Mouse (Mus musculus) small intestine, adult 2 months (tissue): ENCODE results near the gene Oip5. TPM values are rescaled to one million over a fixed set of nuclear protein-coding genes. Genes with fewer than 3 reads are reported as not detected.

ENCODE experiments used
- H3K27ac ChIP-seq: fragments of 200-500 bp; 2 replicates; pipeline ENCODE4 v1.5.1; 2012; ENCODE audit warnings: low read depth, low read length, control low read depth, inconsistent platforms; ENCODE audit not compliant: insufficient read depth
- H3K27me3 ChIP-seq: fragments of 200-500 bp; 2 replicates; pipeline ENCODE4 v1.6.1; 2012; ENCODE audit warnings: mild to moderate bottlenecking, moderate library complexity, low read length, inconsistent platforms; ENCODE audit not compliant: control insufficient read depth, insufficient read depth
- H3K36me3 ChIP-seq: fragments of 200-500 bp; 2 replicates; pipeline ENCODE4 v1.6.1; 2012; ENCODE audit warnings: mild to moderate bottlenecking, low read length, control low read depth, inconsistent platforms; ENCODE audit not compliant: control insufficient read depth, insufficient read depth
- H3K4me1 ChIP-seq: fragments of 200-500 bp; 2 replicates; pipeline ENCODE4 v1.6.1; 2012; ENCODE audit warnings: low read length, inconsistent platforms, mixed read lengths; ENCODE audit not compliant: control insufficient read depth, insufficient read depth, insufficient read length
- H3K4me3 ChIP-seq: fragments of 200-500 bp; 2 replicates; pipeline ENCODE4 v1.5.1; 2012; ENCODE audit warnings: low read depth, mild to moderate bottlenecking, control low read depth, inconsistent platforms, low read length, moderate library complexity
- CTCF ChIP-seq: fragments of 200-500 bp; IDR thresholded peaks from 2 replicates; pipeline ENCODE4 v1.5.1; 2012; ENCODE audit warnings: low read depth, mild to moderate bottlenecking, control low read depth, inconsistent platforms, low read length, moderate library complexity, mixed read lengths; ENCODE audit not compliant: insufficient replicate concordance, insufficient read length; ENCODE audit errors: extremely low read depth
- POLR2A ChIP-seq: fragments of 200-500 bp; IDR thresholded peaks from 2 replicates; pipeline ENCODE4 v1.6.1; 2012; ENCODE audit warnings: low read depth, mild to moderate bottlenecking, control low read depth, inconsistent platforms, low read length, moderate library complexity
- WGBS: fragments of 180-500 bp; shearing (Covaris S2); methylation state at CpG from one replicate; pipeline ENCODE4 v1.1.7; 2018; 5-methylcytosine and 5-hydroxymethylcytosine counted together
- polyA plus RNA-seq: library from polyadenylated mRNA; depleted of rRNA; stranded (reverse); fragments of >200 nt; gene quantifications from 2 replicates; pipeline ENCODE4 v1.2.3, GENCODE M21; 2012

Oip5 gene
- polyA plus RNA-seq, 1 experiment = 3.7 TPM

- Histone ChIP-seq H3K4me3 (no peak overlapping the region), H3K4me1 (peaks cover 7% of the 10 kb centered on the region; the same call in 1 of the 2 replicates), H3K27me3 (no peaks in the 10 kb centered on the region), H3K36me3 (peaks cover 54% of the 10 kb centered on the region), H3K27ac (no peak overlapping the region)
- TF ChIP-seq POLR2A = no peak
- no peak for TF ChIP-seq CTCF
- 76% methylated on average over 4 of the region's 4 CpGs for WGBS
Observed at GRCm38 (mm10) chr2:119601027-119601426, 17.2 kb downstream of the Oip5 start.

DNA sequence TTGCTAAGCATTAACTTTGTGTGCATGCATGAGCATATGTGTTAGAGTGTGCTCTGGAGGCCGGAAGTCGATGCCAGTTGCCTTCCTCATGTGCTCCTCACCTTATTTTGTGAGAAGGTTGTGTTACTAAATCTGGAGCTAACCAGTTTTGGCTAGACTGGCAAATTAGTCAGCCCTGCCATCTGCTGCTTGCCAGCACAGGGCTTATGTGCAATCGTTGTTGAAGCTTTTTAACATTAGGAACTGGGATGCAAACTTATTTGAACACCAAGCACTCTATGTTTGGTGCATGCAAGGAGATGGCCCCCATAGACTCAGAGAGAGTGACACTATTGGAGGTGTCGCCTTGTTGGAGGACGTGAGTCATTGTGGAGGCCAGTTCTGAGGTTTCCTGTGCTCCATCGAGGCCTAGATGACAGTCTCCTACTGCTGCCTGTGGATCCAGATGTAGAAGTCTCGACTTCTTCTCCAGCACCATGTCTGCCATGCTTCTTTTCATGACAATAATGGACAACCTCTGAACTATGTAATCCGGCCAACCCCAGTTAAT, 21.4 kb downstream of the Oip5 start:
- WGBS = 78% methylated on average over 8 of the region's 8 CpGs
- Histone ChIP-seq H3K4me1 (peaks cover 5% of the 10 kb centered on the region; the same call in 1 of the 2 replicates), H3K4me3 (no peak overlapping the region), H3K27me3 (no peaks in the 10 kb centered on the region), H3K36me3 (peaks cover 34% of the 10 kb centered on the region), H3K27ac (no peak overlapping the region)
- TF ChIP-seq POLR2A (no peak), CTCF (no peak)

DNA sequence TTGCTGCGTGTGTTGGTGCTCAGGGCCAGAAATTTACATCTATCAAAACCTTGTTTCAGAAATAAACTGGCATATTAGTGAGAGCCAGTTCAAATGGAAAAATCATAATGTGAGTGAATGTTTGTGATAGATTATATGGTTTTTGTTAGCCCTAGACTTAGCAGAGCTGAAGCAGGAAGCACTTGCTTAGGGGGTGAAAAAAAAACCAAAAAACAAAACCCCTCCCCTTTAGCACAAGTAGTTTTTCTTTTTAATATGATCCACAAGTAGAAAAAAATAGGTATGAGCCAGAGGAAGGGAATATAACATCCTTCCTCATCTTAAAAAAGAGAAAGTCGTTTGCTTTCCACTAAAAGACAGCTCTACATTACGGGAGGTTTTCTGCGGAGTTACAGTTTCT, 23.0 kb downstream of the Oip5 start:
- H3K4me1 ChIP-seq = no peaks in the 10 kb centered on the region; the same call in 1 of the 2 replicates
- H3K27ac ChIP-seq = no peak overlapping the region
- 27% methylated on average over 4 of the region's 4 CpGs for WGBS
- no peaks in the 10 kb centered on the region for H3K27me3 ChIP-seq
- no peak overlapping the region for H3K4me3 ChIP-seq
- peaks cover 32% of the 10 kb centered on the region for H3K36me3 ChIP-seq
- TF ChIP-seq POLR2A (no peak), CTCF (no peak)

- peaks cover 26% of the 10 kb centered on the region for H3K36me3 ChIP-seq
- H3K4me1 ChIP-seq = no peaks in the 10 kb centered on the region; the same call in 1 of the 2 replicates
- peak overlapping the region; percentile 92 for H3K27ac ChIP-seq
- H3K27me3 ChIP-seq = no peaks in the 10 kb centered on the region
- H3K4me3 ChIP-seq = peak overlapping the region; percentile 75
- TF ChIP-seq CTCF (no peak), POLR2A (peak; percentile 92)
- WGBS = under 1% methylated on average over 61 of the region's 61 CpGs
Observed at GRCm38 (mm10) chr2:119594113-119594981, 23.9 kb downstream of the Oip5 start.

- Histone ChIP-seq H3K4me1 (no peaks in the 10 kb centered on the region; the same call in 1 of the 2 replicates), H3K4me3 (no peak overlapping the region), H3K27me3 (no peaks in the 10 kb centered on the region), H3K27ac (peak overlapping the region; percentile 62), H3K36me3 (peaks cover 24% of the 10 kb centered on the region)
- WGBS = 3% methylated on average over 7 of the region's 7 CpGs
- TF ChIP-seq POLR2A = no peak
- TF ChIP-seq CTCF = no peak
Observed at GRCm38 (mm10) chr2:119593765-119594112, 24.5 kb downstream of the Oip5 start.

DNA sequence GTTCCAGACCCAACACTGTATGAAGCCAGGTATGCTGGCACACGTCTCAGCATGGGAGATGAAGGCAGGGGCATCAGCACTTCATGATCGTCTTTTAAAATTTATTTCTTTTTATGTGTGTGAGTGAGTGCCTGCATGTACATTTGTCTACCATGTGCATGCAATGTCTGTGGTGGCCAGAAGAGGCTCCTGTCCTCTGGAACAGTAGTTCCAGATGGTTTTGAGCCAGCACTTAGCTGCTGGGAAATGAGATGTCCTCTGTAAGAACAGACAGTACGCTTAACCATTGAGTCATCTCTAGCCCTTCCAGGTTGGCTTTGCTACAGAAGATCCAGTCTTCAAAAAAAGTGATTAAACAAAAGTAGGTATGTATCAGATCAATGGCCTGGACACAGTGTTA, 27.0 kb downstream of the Oip5 start:
- H3K4me1 ChIP-seq = no peaks in the 10 kb centered on the region; the same call in 1 of the 2 replicates
- H3K36me3 ChIP-seq = peaks cover 5% of the 10 kb centered on the region
- H3K27me3 ChIP-seq = no peaks in the 10 kb centered on the region
- no peak overlapping the region for H3K4me3 ChIP-seq
- H3K27ac ChIP-seq = no peak overlapping the region
- TF ChIP-seq CTCF (no peak), POLR2A (no peak)
- 91% methylated on average over 3 of the region's 3 CpGs for WGBS

DNA sequence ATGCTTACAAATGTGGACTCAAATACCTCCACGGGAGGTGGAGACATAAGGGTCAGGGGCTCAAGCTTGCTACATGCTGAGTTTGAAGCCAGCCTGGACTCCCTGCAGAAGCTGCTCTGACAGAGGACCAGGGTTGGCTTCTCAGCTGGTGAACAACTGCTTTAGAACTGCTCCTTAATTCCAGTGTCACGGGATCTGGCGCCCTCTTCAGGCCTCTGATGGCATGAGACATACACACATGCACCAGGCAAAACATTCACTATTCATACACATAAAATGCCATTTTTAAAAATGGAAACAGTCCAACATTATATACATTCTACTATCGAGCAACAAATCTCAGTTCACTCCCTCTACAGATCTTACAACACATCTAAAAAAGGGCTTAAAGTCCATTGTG, 30.9 kb downstream of the Oip5 start:
- WGBS = 17% methylated on average over 4 of the region's 4 CpGs
- TF ChIP-seq CTCF (peak; percentile 72; the same call in 1 of the 2 replicates), POLR2A (no peak)
- H3K27ac ChIP-seq = no peak overlapping the region
- H3K4me3 ChIP-seq = no peak overlapping the region
- H3K36me3 ChIP-seq = peaks cover 12% of the 10 kb centered on the region
- no peaks in the 10 kb centered on the region for H3K27me3 ChIP-seq
- no peaks in the 10 kb centered on the region for H3K4me1 ChIP-seq
